Mouse (Mus musculus): ENCODE measurements around the gene Mast4. TPM values are rescaled to one million over a fixed set of nuclear protein-coding genes. Genes with fewer than 3 reads are reported as not detected.
A peak's percentile ranks its signal among the peaks of the same experiment; 100 is the strongest.

The Mast4 gene
- total RNA-seq, 4 experiments from 2014 or later = 19.8 to 27.6 (median 25.3) TPM

DNA sequence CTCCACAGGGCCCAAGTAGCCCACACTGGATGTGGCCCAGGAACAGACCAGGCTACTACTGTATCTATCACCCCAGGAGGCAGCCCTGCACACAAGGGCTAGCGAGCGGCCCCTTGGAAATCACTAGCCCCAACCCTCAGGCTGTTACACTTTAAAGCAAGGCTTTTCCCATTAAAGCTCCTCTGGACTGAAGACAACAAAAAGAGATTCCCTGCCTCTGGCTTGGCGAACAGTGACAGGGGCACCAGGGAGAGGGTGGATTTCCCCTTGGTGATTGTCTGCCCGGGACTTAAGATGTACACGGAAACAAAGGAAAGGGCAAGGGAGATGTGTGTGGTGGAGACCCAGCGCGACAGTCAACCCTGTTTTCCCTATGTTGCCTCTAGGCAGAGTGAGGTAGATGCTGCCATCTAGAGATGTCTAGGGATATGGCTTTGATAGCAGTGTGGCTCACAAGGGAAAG, 213.6 kb downstream of the Mast4 start:
- DNase-seq (ENCODE audit: low spot score) = no peak

DNA sequence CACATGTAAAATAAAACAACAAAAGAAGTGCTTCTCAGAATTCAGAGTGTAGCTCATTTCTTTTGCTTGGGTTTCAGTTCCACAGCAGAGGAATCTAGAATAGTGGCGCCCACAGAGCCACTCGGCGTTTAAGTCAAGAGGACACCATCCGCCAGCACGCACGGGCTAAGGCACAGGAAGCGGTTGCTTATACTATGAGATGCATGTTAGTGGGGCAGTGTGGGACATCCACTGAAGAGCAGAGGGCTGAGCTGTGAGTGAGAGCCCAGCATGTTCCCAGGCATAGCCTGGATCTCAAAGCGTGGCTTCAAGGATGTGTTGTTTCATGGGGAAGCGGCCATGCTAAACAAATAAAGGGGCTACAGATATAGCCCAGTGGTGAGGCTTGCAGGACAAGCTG, 214.6 kb downstream of the Mast4 start:
- DNase-seq (ENCODE audit: low spot score) = no peak

DNA sequence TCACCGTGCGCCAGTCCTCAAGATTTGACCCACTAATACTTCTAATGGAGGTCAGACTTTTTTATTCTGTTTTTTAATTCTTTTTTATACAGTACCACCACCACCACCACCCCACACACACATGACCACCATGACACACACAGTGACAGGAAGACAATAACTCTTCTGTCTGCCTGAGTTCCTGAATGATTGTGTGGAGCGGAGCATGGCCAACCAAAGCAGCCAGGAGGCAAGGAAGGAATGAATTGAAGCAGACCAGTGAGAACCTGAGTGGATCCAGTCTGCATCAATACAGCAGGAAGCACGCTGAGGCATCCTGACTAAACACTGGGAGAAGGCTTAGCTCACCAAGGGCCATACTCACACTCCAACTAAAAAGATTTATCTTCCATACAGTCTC, 219.2 kb downstream of the Mast4 start:
- no peak for DNase-seq (ENCODE audit: low spot score)

DNA sequence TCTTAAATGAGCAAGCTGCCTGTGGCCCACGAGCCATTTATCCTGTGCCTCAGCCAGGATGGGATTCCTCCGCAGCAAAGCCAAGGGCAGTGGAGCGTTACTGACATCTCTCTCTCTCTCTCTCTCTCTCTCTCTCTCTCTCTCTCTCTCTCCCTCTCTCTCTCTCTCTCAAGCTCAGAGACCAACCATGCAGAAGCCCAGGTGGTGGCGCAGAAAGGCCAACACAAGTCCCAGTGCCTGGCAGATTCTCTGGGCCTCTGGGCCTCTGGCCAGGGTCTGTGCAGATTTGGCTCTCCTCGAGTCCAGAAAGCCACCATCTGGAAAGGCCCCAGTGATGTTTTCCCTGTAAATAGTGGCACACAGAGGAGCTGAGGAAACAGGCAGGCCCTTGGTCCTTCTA, 220.0 kb downstream of the Mast4 start:
- DNase-seq (ENCODE audit: low spot score) = peak; percentile 66

DNA sequence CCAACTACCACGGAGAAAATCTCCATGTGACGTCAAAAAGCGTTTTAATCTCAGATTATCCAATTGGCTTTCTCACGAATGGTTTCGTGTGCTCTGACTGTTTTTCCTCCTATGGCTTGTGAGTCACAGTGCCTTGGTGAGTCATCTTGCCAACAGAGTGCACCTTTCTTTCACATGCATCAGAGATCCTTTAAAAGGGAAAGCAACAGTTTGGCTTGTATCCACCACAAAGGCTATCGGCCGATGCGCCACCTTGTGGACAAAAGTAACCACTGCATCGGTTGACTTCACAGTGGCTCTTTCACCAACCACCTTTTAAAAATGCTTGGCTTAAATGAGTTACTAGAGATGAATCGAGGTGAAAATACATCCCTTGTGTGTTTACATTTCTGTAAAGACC, 224.4 kb downstream of the Mast4 start:
- peak; percentile 66 for DNase-seq (ENCODE audit: low spot score)

DNA sequence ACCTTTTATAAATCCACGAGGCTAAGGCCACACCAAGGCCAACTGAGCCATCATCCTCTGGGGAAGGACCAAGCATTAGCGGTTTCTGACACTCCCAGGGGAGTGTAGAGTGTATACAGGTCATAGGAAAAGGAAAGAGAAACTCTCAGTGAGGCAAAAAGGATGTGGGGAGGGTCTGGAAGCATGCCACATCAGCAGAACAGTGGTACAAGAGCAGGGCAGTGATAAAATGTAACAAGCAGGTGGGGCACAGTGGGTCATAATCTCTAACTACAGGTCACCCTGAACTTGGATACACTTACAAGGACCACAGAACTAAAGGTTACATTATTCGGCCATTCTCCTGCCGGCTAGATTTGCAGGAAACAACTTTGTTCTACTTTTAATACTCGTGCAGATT, 226.9 kb downstream of the Mast4 start:
- DNase-seq (ENCODE audit: low spot score) = no peak

DNA sequence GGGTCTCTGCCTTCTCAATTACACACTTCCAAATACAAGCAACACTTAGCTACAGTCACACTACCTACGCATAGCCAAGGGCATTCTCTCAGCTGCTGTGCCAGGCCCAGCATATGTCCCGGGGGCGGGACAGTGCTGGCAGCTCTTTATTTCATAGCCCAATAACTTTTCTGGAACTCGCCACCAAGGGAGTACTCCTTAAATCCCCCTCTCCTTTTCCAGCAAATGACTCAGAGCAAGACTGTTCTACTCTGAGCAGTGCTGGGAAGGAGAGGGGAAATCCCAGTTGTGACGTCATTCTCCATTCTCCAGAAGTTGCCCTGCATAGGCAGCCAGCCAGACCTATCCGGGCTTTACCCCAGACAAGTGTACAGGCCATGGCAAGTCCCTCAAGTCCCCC, 231.7 kb downstream of the Mast4 start:
- DNase-seq (ENCODE audit: low spot score) = no peak

DNA sequence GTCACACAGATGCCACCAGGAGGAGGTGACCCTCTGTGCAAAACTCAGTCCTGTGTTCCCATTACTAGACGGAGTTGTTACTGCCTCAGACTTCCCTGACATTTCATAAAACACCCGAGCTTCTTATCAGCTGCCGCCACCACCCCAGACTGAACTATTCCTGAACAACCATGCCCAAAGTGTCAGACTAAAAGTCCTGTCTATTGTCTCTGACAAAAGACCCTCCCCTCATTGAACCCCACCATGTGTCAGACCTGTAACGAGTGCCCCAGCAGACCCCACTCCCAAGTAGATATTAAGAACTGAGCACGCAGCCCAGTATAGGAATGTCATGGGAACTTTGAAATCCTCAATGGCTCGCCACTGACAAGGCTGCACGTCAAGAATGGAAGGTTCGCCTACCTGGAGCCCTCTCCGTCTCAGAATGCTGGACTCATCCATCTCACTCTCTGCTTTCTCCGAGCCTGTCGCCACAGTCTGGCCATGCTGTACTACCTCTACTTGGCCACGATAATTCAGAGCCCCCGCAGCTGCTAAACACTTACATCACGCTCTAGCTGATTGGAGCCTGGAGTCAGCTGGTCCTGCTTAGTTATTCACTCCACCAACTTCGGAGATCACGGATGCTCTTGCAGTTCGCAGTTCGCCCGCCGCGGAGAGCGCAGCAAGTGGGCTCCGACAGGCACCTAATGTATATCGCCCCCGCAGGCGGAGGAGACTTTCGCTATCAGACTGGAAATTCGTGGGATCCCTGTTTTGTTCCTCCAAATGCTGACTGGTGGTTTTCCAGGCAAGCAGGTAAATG, 237.7 kb downstream of the Mast4 start:
- peak; percentile 60 for DNase-seq (ENCODE audit: low spot score)

DNA sequence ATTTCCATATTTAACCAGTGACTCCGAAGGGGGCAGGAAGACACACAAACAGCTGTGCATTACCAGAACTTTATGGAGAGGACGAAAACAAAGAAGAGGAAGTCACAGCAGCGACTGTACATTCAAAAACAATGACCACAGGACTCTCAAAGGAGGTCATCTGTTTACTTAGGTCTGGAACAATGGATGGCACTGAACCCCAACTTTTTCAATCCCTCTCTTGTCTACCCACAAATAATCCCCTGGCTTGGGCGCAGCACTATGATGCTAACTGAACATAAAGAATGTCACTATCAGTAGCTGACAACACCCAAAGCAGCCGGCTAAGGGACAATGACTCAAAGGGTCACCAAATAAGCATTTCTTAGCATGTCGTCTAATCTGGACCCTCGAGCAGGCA, 238.8 kb downstream of the Mast4 start:
- DNase-seq (ENCODE audit: low spot score) = no peak

DNA sequence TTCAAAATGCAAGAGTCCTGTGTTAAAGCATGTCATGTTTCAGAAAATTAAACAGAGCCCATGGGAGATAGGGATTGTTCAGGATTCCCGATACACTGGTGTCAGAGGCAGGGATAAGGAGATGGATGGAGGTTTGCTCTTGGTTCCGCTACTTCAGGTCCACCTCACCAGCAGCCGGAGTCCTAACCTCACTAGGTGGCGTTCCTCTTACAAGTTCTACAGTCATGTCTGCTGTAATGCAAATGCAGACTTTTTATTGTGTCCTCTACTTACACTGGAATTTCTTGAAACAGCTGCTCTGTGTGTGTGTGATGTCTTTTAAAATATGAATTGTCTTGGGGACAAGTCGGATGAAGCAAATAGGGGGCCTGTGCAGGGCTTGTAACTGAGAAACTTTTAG, 239.7 kb downstream of the Mast4 start:
- no peak for DNase-seq (ENCODE audit: low spot score)

DNA sequence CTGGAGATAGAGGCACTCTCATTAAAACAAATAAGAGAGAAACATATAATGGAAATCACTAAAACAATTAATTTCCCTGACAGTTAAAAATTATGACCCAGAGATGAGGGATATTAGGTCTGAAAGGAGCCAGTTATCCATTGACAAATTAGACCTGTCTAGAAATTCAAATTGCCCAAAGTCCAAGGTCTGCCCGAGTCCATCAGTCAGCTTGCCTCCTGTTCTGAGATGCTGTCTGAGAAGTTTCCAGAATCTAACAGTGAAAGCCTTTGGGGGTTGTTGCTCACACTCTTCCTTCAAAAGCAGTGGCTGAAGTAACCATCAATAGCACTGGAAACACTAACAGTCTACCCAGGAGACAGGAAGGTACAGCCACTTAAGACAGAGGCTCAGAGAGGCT, 240.6 kb downstream of the Mast4 start:
- no peak for DNase-seq (ENCODE audit: low spot score)

DNA sequence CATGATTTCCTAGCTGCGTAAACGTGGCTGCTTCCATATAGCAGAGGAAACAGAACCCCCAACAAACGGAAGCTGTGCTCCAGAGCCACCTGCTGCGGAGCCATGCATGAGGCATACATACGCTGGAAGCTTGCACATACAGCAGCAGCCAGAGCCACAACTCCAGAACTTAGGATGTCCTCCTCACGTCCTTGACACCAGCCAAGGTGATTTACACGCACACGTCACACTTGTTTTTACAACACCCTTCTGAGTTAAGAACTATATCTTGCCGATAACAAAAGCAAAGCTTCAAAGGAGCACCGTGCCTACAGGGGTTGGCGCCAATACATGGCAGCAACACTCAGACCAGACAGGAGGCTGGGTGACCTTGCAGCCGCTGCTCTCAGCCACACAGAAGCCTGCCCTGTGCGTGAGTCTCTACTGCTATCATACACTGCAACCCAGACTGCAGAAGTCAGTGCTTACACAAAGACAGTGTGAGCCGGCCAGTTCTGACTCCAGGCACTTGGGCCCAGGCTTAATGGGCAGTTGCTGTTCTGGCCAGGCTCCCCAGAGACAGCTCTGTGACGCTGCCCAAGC, 248.7 kb downstream of the Mast4 start:
- no peak for DNase-seq (ENCODE audit: low spot score)

DNA sequence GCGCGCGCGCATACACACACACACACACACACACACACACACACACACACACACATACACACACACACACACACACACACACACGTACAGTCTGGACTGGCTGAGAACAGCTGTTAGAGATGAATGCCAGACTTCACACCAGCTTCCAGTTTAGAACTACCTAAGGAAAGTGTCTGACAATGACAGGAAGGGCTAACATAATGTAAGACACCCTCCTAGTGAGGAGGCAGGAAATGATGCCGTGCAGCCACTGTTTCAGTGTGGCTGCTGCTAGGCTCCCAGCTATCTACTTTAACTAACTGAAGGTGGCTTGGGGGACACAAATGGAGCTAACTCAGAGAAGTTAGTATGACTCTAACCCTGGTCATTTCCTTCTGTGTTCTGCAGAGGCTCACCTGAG, 251.4 kb downstream of the Mast4 start:
- DNase-seq (ENCODE audit: low spot score) = peak; percentile 54

DNA sequence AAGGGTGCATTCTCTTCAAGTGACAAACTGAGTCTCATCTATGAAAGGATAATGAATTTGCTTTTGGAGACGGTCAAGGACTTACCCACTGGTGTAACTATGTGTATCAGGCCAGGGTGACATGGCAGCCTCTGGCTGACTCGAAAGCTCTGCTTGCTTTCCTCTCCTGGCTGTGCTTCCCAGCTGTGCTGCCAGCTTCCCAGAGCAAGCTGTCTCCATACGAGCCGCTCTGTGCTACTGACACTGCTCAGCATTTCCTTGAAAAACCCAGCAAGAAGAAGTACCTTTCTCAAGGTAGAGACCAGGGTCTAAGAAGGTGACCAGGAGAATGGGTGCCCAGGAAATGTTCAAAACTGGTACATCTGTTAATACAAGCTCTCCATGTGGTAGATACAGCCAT, 254.5 kb downstream of the Mast4 start:
- no peak for DNase-seq (ENCODE audit: low spot score)

DNA sequence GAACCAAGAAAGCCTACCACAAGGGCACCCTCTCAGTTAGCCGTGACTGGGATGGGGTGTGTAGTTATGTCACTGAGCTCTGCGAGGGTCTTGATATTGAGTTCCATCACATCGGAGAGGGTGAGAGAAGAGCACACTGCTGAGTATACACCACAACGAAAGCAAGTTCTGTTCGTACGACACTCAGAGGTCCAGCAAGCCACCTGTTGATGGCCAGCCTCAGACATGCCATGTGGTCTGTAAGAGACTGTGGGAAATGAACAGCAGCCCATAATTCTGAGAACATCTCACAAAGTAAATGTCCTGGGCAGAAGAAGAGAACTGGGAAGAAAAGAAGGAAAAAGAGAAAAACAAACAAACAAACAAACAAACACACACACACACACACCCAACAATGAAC, 255.5 kb downstream of the Mast4 start:
- no peak for DNase-seq (ENCODE audit: low spot score)

DNA sequence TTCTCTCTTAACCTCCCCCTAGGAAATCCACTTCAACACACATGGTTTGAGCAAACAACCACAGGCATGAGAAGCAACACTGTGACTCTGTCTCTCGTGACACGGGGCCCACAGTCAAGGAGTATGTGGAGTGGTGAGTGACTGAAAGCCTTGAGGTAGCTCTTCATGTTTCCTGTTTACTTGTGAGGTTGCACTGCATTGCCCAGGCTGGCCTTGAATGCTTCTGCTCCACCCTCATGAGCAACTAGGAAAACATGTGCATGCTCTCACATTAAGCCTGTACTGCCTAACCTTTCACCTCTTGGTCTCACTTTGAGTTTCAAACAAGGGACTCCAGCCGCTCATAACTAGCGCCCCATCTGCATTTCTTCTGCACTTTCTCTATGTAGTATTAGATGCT, 260.8 kb downstream of the Mast4 start:
- no peak for DNase-seq (ENCODE audit: low spot score)

DNA sequence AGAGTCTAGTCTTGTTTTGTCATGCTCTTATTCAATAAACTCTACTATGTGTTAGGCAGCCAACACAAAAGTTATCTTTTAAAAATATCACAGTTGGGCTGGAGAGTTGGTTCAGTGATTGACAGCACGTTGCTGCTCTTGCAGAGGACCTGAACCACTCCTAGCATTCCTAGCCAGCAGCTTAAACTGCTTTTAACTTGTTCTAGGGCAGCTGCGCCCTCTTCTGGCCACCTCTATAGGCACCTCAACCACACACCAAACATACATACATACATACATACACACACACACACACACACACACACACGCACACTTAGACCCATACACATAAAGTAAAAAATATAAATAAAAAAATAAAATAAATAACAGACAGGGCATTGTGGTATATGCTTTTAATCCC, 262.5 kb downstream of the Mast4 start:
- no peak for DNase-seq (ENCODE audit: low spot score)

DNA sequence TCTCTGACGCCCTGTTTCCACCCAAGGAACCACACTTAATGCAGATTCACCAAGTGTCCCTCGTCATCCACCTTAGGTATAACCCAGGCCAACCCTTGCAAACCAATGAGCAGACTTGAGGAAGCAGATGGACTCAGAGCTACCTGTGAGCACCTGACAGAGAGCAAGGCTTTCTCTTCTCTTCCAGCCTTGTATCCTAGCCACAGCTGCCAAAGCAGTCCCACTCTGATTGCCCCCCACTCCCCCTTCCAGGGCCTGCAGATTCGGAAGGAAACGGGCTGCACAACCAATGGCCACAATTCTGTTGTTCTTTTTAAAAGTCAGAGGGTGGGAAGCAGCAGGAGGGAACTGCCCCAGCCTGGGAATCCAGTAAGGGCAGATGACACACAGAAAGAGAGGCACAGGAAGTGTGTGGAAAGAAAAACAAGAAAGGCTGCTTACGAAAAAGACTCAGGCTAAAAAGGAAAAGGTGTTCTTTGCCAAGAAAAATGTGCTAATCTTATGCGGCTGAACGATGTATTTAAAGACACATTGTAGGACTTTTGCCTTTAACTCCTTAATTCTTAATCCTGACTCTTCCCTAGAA, 266.6 kb downstream of the Mast4 start:
- peak; percentile 36 for DNase-seq (ENCODE audit: low spot score)

DNA sequence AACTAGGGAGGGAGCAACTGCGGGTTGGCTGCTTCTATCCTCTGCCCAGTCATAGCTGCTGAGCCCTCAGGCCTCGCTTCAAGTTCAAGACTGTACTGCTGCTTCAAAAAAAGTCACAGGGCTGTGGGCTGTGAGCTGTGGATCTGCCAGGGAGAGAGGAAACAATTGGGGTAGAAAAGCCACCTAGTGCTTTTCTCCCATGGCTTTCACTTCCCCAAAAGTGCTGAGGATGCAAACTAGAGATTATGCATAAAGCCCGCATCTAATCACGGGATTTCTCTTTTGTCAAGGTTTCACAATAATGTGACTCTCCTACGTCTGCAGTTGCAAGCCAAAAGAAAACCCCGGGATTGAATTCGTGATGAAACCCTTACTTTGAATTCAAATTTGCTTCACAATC, 268.9 kb downstream of the Mast4 start:
- DNase-seq (ENCODE audit: low spot score) = no peak

DNA sequence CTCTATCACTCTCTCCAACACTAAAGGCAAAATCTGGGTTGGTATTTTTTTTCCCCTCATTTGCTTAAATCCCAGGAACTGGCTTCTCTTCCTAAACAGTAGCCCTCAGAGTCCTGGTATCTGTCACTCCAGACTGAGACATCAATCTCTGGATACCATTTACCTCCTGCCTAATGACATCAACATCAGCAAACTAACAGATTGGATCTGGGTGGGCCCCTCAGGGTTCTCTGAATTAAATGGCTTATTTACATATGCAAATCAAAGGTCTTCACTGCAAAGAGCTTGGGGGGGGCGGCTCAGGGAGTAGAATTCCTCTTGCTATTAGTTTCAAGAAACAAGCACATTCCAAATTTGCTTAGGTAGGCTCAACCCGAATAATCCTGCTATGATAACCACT, 272.6 kb downstream of the Mast4 start:
- no peak for DNase-seq (ENCODE audit: low spot score)

DNA sequence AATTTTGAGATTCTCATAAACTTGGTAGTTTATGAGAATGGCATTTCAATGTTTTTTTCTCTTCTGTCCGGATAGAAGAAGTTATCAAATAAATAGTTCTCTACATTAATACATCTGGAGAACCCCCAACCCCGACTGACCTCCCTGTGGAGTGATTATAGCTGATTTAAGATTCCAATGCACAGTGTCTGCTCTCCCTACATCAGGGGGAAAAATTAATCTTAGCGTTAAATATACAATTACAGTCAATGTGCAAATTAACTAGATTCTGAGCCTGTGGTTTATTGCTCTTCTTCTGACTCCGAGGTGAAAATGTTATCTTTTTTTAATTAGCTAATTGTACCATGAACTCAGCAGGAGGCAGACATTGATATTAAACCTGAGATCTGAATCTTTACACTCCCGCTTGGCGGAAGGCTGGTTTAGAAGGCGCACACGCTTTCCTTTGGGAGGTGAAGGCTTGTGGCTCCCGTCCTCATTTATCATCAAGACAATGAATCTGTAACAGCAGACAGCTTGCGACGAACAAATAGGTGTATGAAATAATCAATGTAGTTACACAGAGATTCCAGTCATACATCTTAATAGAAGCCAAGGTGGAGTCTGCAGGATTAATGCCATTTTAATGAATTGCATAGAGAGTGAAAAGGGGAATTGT, 274.2 kb downstream of the Mast4 start:
- no peak for DNase-seq (ENCODE audit: low spot score)

DNA sequence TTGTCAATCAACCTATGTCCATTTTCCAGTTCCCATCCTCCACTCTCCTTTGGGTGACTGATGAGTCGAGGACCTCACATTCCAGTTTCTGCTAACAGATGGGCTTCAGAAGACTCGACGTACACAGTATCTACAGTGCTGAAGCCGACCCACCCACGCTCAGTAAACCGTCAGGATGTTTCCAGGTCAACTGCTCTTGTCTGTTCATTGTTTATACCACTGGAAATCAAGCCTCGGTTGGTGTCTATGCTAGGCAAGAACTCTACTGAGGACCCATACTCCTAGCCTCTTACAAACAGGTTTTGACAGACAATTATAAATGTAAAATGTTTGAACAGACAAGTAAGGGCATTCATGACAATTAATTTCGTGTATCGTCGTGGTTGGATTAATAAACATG, 277.8 kb downstream of the Mast4 start:
- DNase-seq (ENCODE audit: low spot score) = no peak

DNA sequence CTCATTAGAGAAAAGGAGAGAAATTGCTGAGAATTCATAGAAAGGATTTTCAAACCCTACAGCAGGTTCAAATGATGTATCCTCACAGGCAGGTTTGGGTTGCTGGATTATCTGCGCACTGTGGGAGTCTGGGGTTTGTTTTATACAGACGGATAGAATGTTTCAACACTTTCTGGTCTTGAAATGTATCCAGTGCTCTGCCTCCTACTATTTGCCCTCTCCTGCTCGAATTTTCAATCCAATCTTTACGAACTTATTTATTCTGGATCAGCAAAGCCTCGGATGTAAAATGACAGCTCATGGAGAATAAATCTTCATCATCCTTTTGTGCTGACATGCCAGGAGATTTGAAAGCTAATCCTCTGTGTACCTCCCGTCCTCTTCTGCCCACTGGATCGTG, 281.6 kb downstream of the Mast4 start:
- DNase-seq (ENCODE audit: low spot score) = no peak

All from heart, adult 8-10 months (tissue).